Mouse (Mus musculus) kidney, adult 2 months (tissue): Measurements from ENCODE around the gene Grm1. TPM values are rescaled to one million over a fixed set of nuclear protein-coding genes. Genes with fewer than 3 reads are reported as not detected.

Source experiments
- DNase-seq: peaks from one replicate; pipeline ENCODE4 v3.0.0; 2021
- H3K27ac ChIP-seq: fragments of 200-500 bp; 2 replicates; pipeline ENCODE4 v1.5.1; 2012; ENCODE audit warnings: low read depth, low read length, control low read depth, inconsistent platforms; ENCODE audit not compliant: insufficient read depth
- H3K27me3 ChIP-seq: fragments of 200-500 bp; replicated peaks from 2 replicates; pipeline ENCODE4 v1.6.1; 2012; ENCODE audit warnings: mild to moderate bottlenecking, moderate library complexity, low read length, inconsistent platforms; ENCODE audit not compliant: control insufficient read depth, insufficient read depth
- H3K36me3 ChIP-seq: fragments of 200-500 bp; 2 replicates; pipeline ENCODE4 v1.6.1; 2012; ENCODE audit warnings: mild to moderate bottlenecking, moderate library complexity, low read length, inconsistent platforms; ENCODE audit not compliant: control insufficient read depth, insufficient read depth
- H3K4me1 ChIP-seq: fragments of 200-500 bp; 2 replicates; pipeline ENCODE4 v1.6.1; 2011; ENCODE audit warnings: low read length; ENCODE audit not compliant: control insufficient read depth, insufficient read depth
- H3K4me3 ChIP-seq: fragments of 200-500 bp; 2 replicates; pipeline ENCODE4 v1.5.1; 2011; ENCODE audit warnings: mild to moderate bottlenecking, low read depth, low read length, control low read depth; ENCODE audit not compliant: insufficient read depth
- CTCF ChIP-seq: fragments of 200-500 bp; conservative IDR thresholded peaks from 2 replicates; pipeline ENCODE4 v1.5.1; 2011; ENCODE audit warnings: low read depth, mild to moderate bottlenecking, control low read depth, low read length, moderate library complexity, mixed read lengths; ENCODE audit not compliant: insufficient read depth, insufficient read length
- POLR2A ChIP-seq: fragments of 200-500 bp; IDR thresholded peaks from one replicate; pipeline ENCODE4 v1.6.1; 2011; ENCODE audit warnings: low read depth, low read length, control low read depth
- WGBS: fragments of 180-500 bp; shearing (Covaris S2); methylation state at CpG from one replicate; pipeline ENCODE4 v1.1.7; 2018; 5-methylcytosine and 5-hydroxymethylcytosine counted together
- polyA plus RNA-seq: library from polyadenylated mRNA; depleted of rRNA; stranded (reverse); fragments of >200 nt; gene quantifications from 2 replicates; pipeline ENCODE4 v1.2.3, GENCODE M21; 2012; rRNA removed

Grm1 gene
- polyA plus RNA-seq = not detected in 2 replicates

DNA sequence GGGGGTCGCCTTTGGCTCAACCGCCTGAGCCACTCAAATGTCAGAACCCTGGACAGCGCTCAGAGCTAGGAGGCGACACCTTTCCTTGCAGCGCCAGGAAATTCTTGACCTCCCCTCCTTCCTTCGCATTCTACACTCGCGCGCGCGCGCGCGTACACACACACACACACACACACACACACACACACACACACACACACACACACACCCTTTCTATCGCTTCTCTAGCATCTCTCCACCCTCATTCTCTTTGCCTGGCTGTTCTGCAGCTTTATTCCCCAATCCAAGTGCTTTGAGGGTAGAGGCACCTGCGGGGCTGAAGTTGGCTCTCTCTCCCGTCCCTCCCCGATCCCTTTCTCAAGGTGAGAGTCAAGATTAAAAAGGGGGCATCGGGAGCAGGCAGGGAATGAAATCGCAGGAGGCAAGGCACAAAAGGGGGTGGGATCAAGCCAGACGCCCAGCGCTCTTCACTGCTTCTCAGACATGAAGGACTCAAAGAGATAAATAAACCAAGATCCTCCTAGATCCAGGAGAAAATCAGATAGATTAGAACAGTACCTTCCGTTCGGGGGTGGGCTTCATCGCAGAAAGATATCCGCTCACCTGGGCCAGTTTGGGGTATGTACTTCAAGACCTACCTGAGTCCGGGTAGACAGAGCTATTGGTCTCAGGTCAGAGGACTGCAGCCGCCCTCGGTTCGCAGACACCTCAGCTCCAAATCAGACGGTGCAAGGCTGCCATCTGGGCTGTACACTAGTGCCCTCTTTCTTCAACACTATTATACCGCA, at the start of gene Grm1:
Gene Grm1, minus strand, starts transcription at position 746 of the 788 bp plus-strand sequence.
- Histone ChIP-seq H3K27me3 (no peaks in the 10 kb centered on the region), H3K27ac (no peak within 1 kb of the TSS), H3K4me1 (no peaks in the 10 kb centered on the region), H3K36me3 (no peaks in the 10 kb centered on the region), H3K4me3 (no peak within 1 kb of the TSS)
- no peak for TF ChIP-seq CTCF
- no peak for TF ChIP-seq POLR2A
- 3% methylated on average over 32 of the region's 32 CpGs for WGBS
- DNase-seq = no peak

DNA sequence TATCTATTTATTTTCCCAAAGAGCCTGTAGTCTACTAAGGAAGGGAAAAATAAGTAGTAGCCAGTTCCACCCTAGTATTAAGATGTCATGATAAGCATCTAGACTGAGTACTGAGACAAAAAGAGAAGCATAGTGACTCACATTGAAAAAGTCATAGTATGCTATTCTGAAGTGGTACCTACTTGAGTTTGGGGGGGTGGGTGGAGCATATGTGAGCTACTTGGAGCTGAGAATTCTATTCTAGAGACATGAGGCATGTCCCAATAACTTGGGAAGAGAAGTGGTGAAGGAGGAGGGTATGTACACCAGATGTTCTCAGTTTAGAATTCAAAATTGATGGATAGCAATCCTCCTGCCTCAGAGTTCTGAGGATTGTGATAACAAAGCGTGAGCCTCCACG, 39.6 kb upstream of the Grm1 start:
- TF ChIP-seq POLR2A (no peak), CTCF (no peak)
- Histone ChIP-seq H3K27me3 (no peaks in the 10 kb centered on the region; the same call in 1 of the 2 replicates), H3K36me3 (no peaks in the 10 kb centered on the region), H3K27ac (no peak overlapping the region), H3K4me3 (no peak overlapping the region), H3K4me1 (no peaks in the 10 kb centered on the region)
- no peak for DNase-seq
- WGBS = 97% methylated on average over 2 of the region's 2 CpGs

DNA sequence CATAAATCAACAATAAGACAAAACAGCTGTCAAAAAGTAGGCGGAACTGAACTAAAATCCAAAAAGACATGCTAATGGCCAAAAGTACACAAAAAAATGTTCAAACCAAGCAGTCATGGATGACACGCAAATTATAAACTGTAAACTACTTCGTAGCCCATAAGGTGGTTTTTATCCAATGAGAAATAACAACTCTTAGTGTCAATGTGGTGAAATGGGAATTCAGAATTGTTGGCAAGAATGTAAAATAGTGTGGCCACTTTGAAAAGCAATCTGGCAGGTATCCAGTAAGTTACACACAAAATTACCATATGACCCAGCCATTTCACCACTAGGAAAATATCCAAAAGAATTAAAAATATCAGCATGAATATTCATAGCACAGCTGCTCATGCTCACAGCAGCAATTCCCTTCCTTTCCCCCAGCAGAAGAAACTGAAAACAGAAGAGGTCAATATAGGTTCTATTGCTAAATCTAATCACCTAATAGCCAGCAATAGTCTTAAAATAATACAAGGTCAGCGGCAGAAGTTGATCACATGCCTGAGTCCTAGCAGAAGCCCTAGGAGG, 16.4 kb upstream of the Grm1 start:
- WGBS = 78% methylated on average over 4 of the region's 4 CpGs
- H3K4me1 ChIP-seq = no peaks in the 10 kb centered on the region
- no peak overlapping the region for H3K4me3 ChIP-seq
- no peaks in the 10 kb centered on the region for H3K27me3 ChIP-seq
- DNase-seq = no peak
- H3K36me3 ChIP-seq = no peaks in the 10 kb centered on the region
- H3K27ac ChIP-seq = no peak overlapping the region
- TF ChIP-seq CTCF (no peak), POLR2A (no peak)

DNA sequence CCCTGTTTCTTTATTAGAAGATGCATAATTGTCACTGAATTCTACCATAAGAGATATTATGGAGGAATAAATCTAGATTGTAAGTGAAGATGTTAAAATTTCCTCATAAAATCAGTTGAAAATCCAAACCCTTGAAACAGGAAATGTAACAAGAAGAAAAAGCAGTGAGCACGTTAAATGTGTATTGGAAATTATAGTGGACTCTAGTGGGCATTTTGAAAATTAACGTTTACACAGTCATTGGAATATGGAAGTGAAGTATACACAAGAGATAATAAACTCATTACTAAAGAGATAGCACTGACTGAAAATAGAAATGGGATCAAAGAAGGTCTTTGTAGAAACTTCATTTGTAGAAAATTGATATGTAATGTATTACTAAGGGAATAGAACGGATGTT, 4.2 kb upstream of the Grm1 start:
- Histone ChIP-seq H3K4me1 (no peaks in the 10 kb centered on the region), H3K27me3 (no peaks in the 10 kb centered on the region), H3K27ac (no peak overlapping the region), H3K4me3 (no peak overlapping the region), H3K36me3 (no peaks in the 10 kb centered on the region)
- no peak for TF ChIP-seq CTCF
- TF ChIP-seq POLR2A = no peak
- WGBS = 86% methylated on average over 3 of the region's 3 CpGs
- no peak for DNase-seq

DNA sequence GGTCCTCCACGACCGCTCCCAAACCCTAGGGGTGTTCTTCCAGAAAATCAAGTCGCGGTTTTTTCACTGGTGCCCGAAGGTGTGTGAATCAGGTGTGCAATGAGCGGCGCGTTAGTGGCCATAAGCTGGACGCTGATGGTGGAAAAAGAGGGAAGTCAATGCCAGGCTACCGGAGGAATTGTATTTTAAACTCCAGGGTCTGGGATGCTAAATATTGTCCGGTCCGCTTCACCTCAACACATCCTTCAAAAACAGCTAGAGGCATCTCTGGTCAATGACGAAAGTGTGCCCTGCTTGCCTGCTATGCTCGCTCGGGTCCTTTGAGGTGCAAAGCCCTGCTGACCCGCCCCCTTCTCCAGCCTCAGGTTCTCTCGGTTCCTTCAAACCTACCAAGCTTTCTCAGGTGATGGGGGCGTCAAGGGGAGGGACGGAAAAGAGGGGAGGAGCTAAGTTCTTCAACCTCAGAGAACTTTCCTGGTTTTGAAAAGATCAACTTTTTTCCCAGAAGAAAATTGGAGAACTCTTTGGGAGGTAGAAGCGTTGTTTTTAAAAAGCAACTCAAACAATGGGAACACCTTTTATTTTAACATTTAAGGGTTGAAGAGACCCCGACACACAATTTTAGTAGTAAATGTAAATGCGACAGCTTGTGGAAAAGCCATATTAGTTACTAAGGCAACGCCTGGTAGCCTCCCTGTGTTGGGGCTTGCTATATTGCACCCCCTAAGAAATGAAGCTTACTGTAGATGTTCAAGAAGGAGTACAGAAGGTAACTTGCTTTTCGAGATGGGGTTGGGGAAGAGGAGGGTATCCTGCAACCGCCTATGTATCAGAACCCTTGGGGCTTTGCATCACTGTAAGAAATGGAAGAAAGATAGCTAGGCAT, 1.2 kb downstream of the Grm1 start:
- no peak for DNase-seq
- Histone ChIP-seq H3K27ac (no peak overlapping the region), H3K4me1 (no peaks in the 10 kb centered on the region), H3K36me3 (no peaks in the 10 kb centered on the region), H3K4me3 (no peak overlapping the region), H3K27me3 (no peaks in the 10 kb centered on the region)
- TF ChIP-seq POLR2A (no peak), CTCF (no peak)
- 8% methylated on average over 25 of the region's 25 CpGs for WGBS

DNA sequence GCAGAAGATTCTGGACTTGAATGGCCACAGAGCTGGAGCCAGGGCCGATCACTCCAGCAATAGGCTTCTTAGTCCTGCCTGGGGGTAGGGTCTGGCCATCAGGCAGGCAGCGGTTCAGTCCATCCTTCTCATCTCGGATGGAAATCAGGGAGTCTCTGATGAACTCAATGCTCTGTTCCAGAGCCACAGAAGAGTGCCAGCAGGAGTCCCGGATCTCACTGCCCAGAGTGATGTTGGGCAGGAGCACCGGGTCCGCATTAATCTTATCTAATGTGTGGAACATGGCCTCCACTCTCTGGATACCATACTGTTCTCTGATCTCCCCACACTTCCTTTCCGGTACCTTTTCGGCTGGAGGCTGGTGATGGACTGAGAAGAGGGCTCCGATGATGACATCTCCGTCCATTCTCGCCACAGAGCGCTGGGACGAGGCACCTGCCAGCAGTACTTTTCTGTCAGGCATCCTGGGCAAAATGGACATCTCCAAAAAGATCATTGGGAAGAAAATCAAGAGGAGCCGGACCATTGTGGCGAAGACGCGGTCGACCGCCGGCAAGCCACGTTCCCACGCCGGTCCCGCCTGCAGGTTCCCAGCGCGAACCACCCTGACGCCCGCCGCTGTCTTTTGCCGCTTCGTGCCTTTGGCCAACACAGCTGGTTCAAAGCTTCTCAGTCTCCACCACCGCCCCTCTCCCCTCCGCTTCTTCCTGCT, 2.0 kb downstream of the Grm1 start:
- no peak for DNase-seq
- TF ChIP-seq CTCF = no peak
- no peak for TF ChIP-seq POLR2A
- H3K4me1 ChIP-seq = no peaks in the 10 kb centered on the region
- H3K36me3 ChIP-seq = no peaks in the 10 kb centered on the region
- H3K4me3 ChIP-seq = no peak overlapping the region
- no peak overlapping the region for H3K27ac ChIP-seq
- 14% methylated on average over 33 of the region's 33 CpGs for WGBS
- no peaks in the 10 kb centered on the region for H3K27me3 ChIP-seq
